Mouse (Mus musculus) myocyte (in vitro differentiated cells): Measurements from ENCODE around the gene Arid1a. TPM values are rescaled to one million over a fixed set of nuclear protein-coding genes. Genes with fewer than 3 reads are reported as not detected.
"Not testable (repeated sequence)": the region's sequence is repeated elsewhere in the genome, so short reads cannot be mapped to it uniquely, and the experiment has no call there.

ENCODE experiments used
- H3K27me3 ChIP-seq: one replicate; pipeline ENCODE4 v1.6.1; 2011; ENCODE audit not compliant: control insufficient read depth, insufficient read depth, insufficient read length
- H3K36me3 ChIP-seq: one replicate; pipeline ENCODE4 v1.6.1; 2011; ENCODE audit not compliant: control insufficient read depth, insufficient read depth
- H3K4me2 ChIP-seq: one replicate; pipeline ENCODE4 v1.6.1; 2011; ENCODE audit warnings: low read depth, control low read depth
- H3K4me3 ChIP-seq: one replicate; pipeline ENCODE4 v1.5.1; 2011; ENCODE audit warnings: mild to moderate bottlenecking, control low read depth, moderate library complexity
- H3K79me2 ChIP-seq: one replicate; pipeline ENCODE4 v1.6.1; 2011; ENCODE audit not compliant: control insufficient read depth, insufficient read depth
- H3ac ChIP-seq: one replicate; pipeline ENCODE4 v1.6.1; 2011; ENCODE audit not compliant: control insufficient read depth, insufficient read length
- CEBPB ChIP-seq: IDR thresholded peaks from 2 replicates; pipeline ENCODE4 v1.6.1; 2011; ENCODE audit warnings: mild to moderate bottlenecking, moderate library complexity; ENCODE audit not compliant: poor library complexity, insufficient read depth, severe bottlenecking
- E2F4 ChIP-seq: IDR thresholded peaks from one replicate; pipeline ENCODE4 v1.6.1; 2011; ENCODE audit warnings: mild to moderate bottlenecking, control low read depth, moderate library complexity; ENCODE audit not compliant: insufficient read depth
- MAX ChIP-seq: IDR thresholded peaks from one replicate; pipeline ENCODE4 v1.6.1; 2011; ENCODE audit warnings: low read depth, mild to moderate bottlenecking, control low read depth
- MYOD1 ChIP-seq, 3 experiments: IDR thresholded peaks; one replicate each; pipeline ENCODE4 v1.6.1; 2011; ENCODE audit warnings: control low read depth in 2 of 3, low read depth in 2 of 3, mild to moderate bottlenecking in 2 of 3, moderate library complexity in 1 of 3; ENCODE audit not compliant: insufficient read length in 2 of 3, control insufficient read depth in 1 of 3
- MYOG ChIP-seq, 3 experiments: IDR thresholded peaks; one replicate each; pipeline ENCODE4 v1.6.1; 2011; ENCODE audit warnings: control low read depth in 2 of 3, low read depth in 2 of 3, mild to moderate bottlenecking in 2 of 3; ENCODE audit not compliant: insufficient read length in 2 of 3, control insufficient read depth in 1 of 3, insufficient read depth in 1 of 3
- POLR2A ChIP-seq: IDR thresholded peaks from one replicate; pipeline ENCODE4 v1.6.1; 2011; ENCODE audit warnings: low read depth, mild to moderate bottlenecking, control low read depth, moderate library complexity; ENCODE audit not compliant: insufficient read length
- POLR2AphosphoS2 ChIP-seq: IDR thresholded peaks from one replicate; pipeline ENCODE4 v1.6.1; 2011; ENCODE audit warnings: low read depth, control low read depth; ENCODE audit not compliant: insufficient read length
- REST ChIP-seq: IDR thresholded peaks from one replicate; pipeline ENCODE4 v1.6.1; 2011; ENCODE audit warnings: mild to moderate bottlenecking, control low read depth, moderate library complexity; ENCODE audit not compliant: insufficient read depth, insufficient read length
- SRF ChIP-seq: IDR thresholded peaks from one replicate; pipeline ENCODE4 v1.6.1; 2011; ENCODE audit warnings: low read depth; ENCODE audit not compliant: control insufficient read depth, insufficient read length
- TCF12 ChIP-seq: IDR thresholded peaks from one replicate; pipeline ENCODE4 v1.6.1; 2011; ENCODE audit warnings: mild to moderate bottlenecking, control low read depth; ENCODE audit not compliant: poor library complexity, insufficient read depth, severe bottlenecking
- TCF3 ChIP-seq: IDR thresholded peaks from one replicate; pipeline ENCODE4 v1.6.1; 2011; ENCODE audit warnings: low read depth, control low read depth; ENCODE audit not compliant: insufficient read length
- USF1 ChIP-seq: IDR thresholded peaks from one replicate; pipeline ENCODE4 v1.6.1; 2011; ENCODE audit warnings: low read depth, mild to moderate bottlenecking, control low read depth, moderate library complexity
- polyA plus RNA-seq: library from polyadenylated mRNA; unstranded; fragments of >200 nt; fragmentation: generic; extraction: Trizol; gene quantifications from one replicate; pipeline ENCODE4 v1.2.1, GENCODE M21; 2012; ENCODE audit warnings: missing spikeins

Arid1a gene
- polyA plus RNA-seq, 1 experiment: 23.2 TPM

GRCm38 (mm10) chr4:133652746-133653145 lies 103.8 kb downstream of the Arid1a start:
- H3K36me3 ChIP-seq: no peaks in the 10 kb centered on the region
- no peaks in the 10 kb centered on the region for H3K27me3 ChIP-seq
- H3K4me3 ChIP-seq: no peak overlapping the region
- H3K4me2 ChIP-seq: no peak overlapping the region
- TF ChIP-seq MAX: no peak
- TF ChIP-seq TCF12: no peak
- TF ChIP-seq E2F4: no peak
- TF ChIP-seq MYOD1 (IDR thresholded peaks at IDR 0.05; ENCODE audit: control insufficient read depth in 1 of 3, insufficient read length in 2 of 3, low read depth in 2 of 3): no peak
- no peak for TF ChIP-seq REST
- no peak overlapping the region for H3ac ChIP-seq
- no peaks in the 10 kb centered on the region for H3K79me2 ChIP-seq

GRCm38 (mm10) chr4:133651986-133652385 lies 104.6 kb downstream of the Arid1a start:
- Histone ChIP-seq H3K79me2 (no peaks in the 10 kb centered on the region), H3K4me2 (no peak overlapping the region), H3ac (no peak overlapping the region), H3K4me3 (no peak overlapping the region), H3K27me3 (no peaks in the 10 kb centered on the region), H3K36me3 (no peaks in the 10 kb centered on the region)
- TF ChIP-seq TCF12 (no peak), TCF3 (no peak), CEBPB (no peak), MYOD1 (IDR thresholded peaks at IDR 0.05; ENCODE audit: control insufficient read depth in 1 of 3, insufficient read length in 2 of 3, low read depth in 2 of 3) (no peak), REST (no peak), POLR2AphosphoS2 (no peak), USF1 (no peak), E2F4 (no peak), SRF (no peak)

GRCm38 (mm10) chr4:133651445-133651844 lies 105.1 kb downstream of the Arid1a start:
- Histone ChIP-seq H3K79me2 (no peaks in the 10 kb centered on the region), H3K27me3 (no peaks in the 10 kb centered on the region), H3K4me3 (no peak overlapping the region), H3K4me2 (no peak overlapping the region), H3K36me3 (no peaks in the 10 kb centered on the region), H3ac (no peak overlapping the region)
- TF ChIP-seq CEBPB (no peak), E2F4 (no peak), POLR2AphosphoS2 (no peak), MYOD1 (IDR thresholded peaks at IDR 0.05; ENCODE audit: control insufficient read depth in 1 of 3, insufficient read length in 2 of 3, low read depth in 2 of 3) (no peak), USF1 (no peak), TCF3 (no peak), TCF12 (no peak), SRF (no peak), POLR2A (no peak), MAX (no peak)

- TF ChIP-seq CEBPB (no peak), MYOD1 (IDR thresholded peaks at IDR 0.05; ENCODE audit: control insufficient read depth in 1 of 3, insufficient read length in 2 of 3, low read depth in 2 of 3) (no peak), MAX (no peak), USF1 (no peak)
- Histone ChIP-seq H3K27me3 (no peaks in the 10 kb centered on the region), H3K4me3 (no peak within 1 kb of the TSS), H3K36me3 (no peaks in the 10 kb centered on the region), H3K79me2 (no peaks in the 10 kb centered on the region), H3ac (no peak within 1 kb of the TSS), H3K4me2 (peak within 1 kb of the TSS; percentile 39)
Measured at GRCm38 (mm10) chr4:133649989-133650699, 106.4 kb downstream of the Arid1a start, which contains the start of gene Zdhhc18. Zdhhc18 (minus strand) TSS chr4:133650154.

GRCm38 (mm10) chr4:133649464-133649863 lies 107.1 kb downstream of the Arid1a start:
- H3K27me3 ChIP-seq, H3K79me2 ChIP-seq, H3K4me3 ChIP-seq, H3K4me2 ChIP-seq, H3K36me3 ChIP-seq, H3ac ChIP-seq: not testable (repeated sequence)

GRCm38 (mm10) chr4:133645680-133646079 lies 110.9 kb downstream of the Arid1a start:
- no peaks in the 10 kb centered on the region for H3K36me3 ChIP-seq
- H3K4me2 ChIP-seq: no peak overlapping the region
- no peak overlapping the region for H3ac ChIP-seq
- H3K4me3 ChIP-seq: no peak overlapping the region
- no peak for TF ChIP-seq POLR2AphosphoS2
- TF ChIP-seq TCF12: no peak
- TF ChIP-seq MAX: no peak
- TF ChIP-seq POLR2A: no peak
- no peak for TF ChIP-seq MYOD1 (IDR thresholded peaks at IDR 0.05; ENCODE audit: control insufficient read depth in 1 of 3, insufficient read length in 2 of 3, low read depth in 2 of 3)
- no peak for TF ChIP-seq CEBPB
- TF ChIP-seq MYOG (IDR thresholded peaks at IDR 0.05; ENCODE audit: control insufficient read depth in 1 of 3, insufficient read depth in 1 of 3, insufficient read length in 2 of 3, low read depth in 2 of 3): no peak
- no peak for TF ChIP-seq USF1
- H3K79me2 ChIP-seq: no peaks in the 10 kb centered on the region
- H3K27me3 ChIP-seq: no peaks in the 10 kb centered on the region
